Mouse (Mus musculus) liver, embryonic 12.5 days (tissue): Measurements from ENCODE around the gene Tap2. TPM values are rescaled to one million over a fixed set of nuclear protein-coding genes. Genes with fewer than 3 reads are reported as not detected.
A peak's percentile ranks its signal among the peaks of the same experiment; 100 is the strongest.

Experiments used
- ATAC-seq: fragments of 200-750 bp; cut with Nextera tagmentation; 2 replicates; pipeline ENCODE4 v1.8.0; 2017; ENCODE audit warnings: moderate number of reproducible peaks, mild to moderate bottlenecking, moderate library complexity
- H3K27ac ChIP-seq: fragments of 300-500 bp; sonication (generic); 2 replicates; pipeline ENCODE4 v1.5.1; 2016; ENCODE audit warnings: mild to moderate bottlenecking
- H3K27me3 ChIP-seq: fragments of 300-500 bp; sonication (generic); replicated peaks from 2 replicates; pipeline ENCODE4 v1.6.1; 2016; ENCODE audit warnings: mild to moderate bottlenecking, moderate library complexity
- H3K36me3 ChIP-seq: fragments of 300-500 bp; sonication (generic); 2 replicates; pipeline ENCODE4 v1.6.1; 2016; ENCODE audit warnings: mild to moderate bottlenecking, moderate library complexity
- H3K4me1 ChIP-seq: fragments of 300-500 bp; sonication (generic); 2 replicates; pipeline ENCODE4 v1.6.1; 2016
- H3K4me2 ChIP-seq: fragments of 300-500 bp; sonication (generic); 2 replicates; pipeline ENCODE4 v1.6.1; 2016; ENCODE audit warnings: mild to moderate bottlenecking, moderate library complexity
- H3K4me3 ChIP-seq: fragments of 300-500 bp; sonication (generic); 2 replicates; pipeline ENCODE4 v1.5.1; 2016; ENCODE audit warnings: mild to moderate bottlenecking, moderate library complexity
- H3K9ac ChIP-seq: fragments of 300-500 bp; sonication (generic); 2 replicates; pipeline ENCODE4 v1.6.1; 2016; ENCODE audit warnings: mild to moderate bottlenecking, moderate library complexity
- H3K9me3 ChIP-seq: fragments of 300-500 bp; sonication (generic); replicated peaks from 2 replicates; pipeline ENCODE4 v1.6.1; 2016; ENCODE audit warnings: mild to moderate bottlenecking, moderate library complexity
- WGBS: fragments of 180-500 bp; shearing (Covaris S2); methylation state at CpG from one replicate; pipeline ENCODE4 v1.1.7; 2016; ENCODE audit not compliant: insufficient replicate concordance; 5-methylcytosine and 5-hydroxymethylcytosine counted together
- polyA plus RNA-seq: library from polyadenylated mRNA; unstranded; fragments of >200 nt; fragmentation: Nextera tagmentation; extraction: Ambion mirVana; gene quantifications from 2 replicates; pipeline ENCODE4 v1.2.1, GENCODE M21; 2016

Gene Tap2
- polyA plus RNA-seq, 1 experiment from 2014 or later = 6.9 TPM

- Histone ChIP-seq H3K27me3 (peaks cover 73% of the 10 kb centered on the region), H3K9me3 (no peaks in the 10 kb centered on the region), H3K4me3 (no peak overlapping the region), H3K4me1 (peaks cover 11% of the 10 kb centered on the region; the same call in 1 of the 2 replicates), H3K27ac (no peak overlapping the region), H3K4me2 (no peak overlapping the region), H3K36me3 (no peaks in the 10 kb centered on the region), H3K9ac (no peak overlapping the region)
- no peak for ATAC-seq
- WGBS = 27% methylated on average over 4 of the region's 4 CpGs
Measured at GRCm38 (mm10) chr17:34261502-34261901, 58.2 kb downstream of the Tap2 start.

- peaks cover 80% of the 10 kb centered on the region for H3K27me3 ChIP-seq
- H3K9ac ChIP-seq = no peak overlapping the region
- H3K4me2 ChIP-seq = peak overlapping the region; percentile 85
- peak; percentile 62; the same call in 1 of the 2 replicates for ATAC-seq
- no peak overlapping the region for H3K27ac ChIP-seq
- no peaks in the 10 kb centered on the region for H3K9me3 ChIP-seq
- peak overlapping the region; percentile 49 for H3K4me3 ChIP-seq
- H3K4me1 ChIP-seq = peaks cover 11% of the 10 kb centered on the region; the same call in 1 of the 2 replicates
- H3K36me3 ChIP-seq = no peaks in the 10 kb centered on the region
- 1% methylated on average over 8 of the region's 8 CpGs for WGBS
Measured at GRCm38 (mm10) chr17:34263068-34263467, 59.7 kb downstream of the Tap2 start.

GRCm38 (mm10) chr17:34263811-34264371, 60.6 kb downstream of the Tap2 start:
- WGBS = 6% methylated on average over 14 of the region's 14 CpGs

GRCm38 (mm10) chr17:34264452-34265351, 61.4 kb downstream of the Tap2 start:
- H3K27ac ChIP-seq = no peak overlapping the region
- peaks cover 67% of the 10 kb centered on the region for H3K27me3 ChIP-seq
- H3K4me2 ChIP-seq = peak overlapping the region; percentile 85
- H3K9ac ChIP-seq = peak overlapping the region; percentile 55
- H3K9me3 ChIP-seq = no peaks in the 10 kb centered on the region
- H3K4me3 ChIP-seq = peak overlapping the region; percentile 54
- H3K4me1 ChIP-seq = peaks cover 11% of the 10 kb centered on the region; the same call in 1 of the 2 replicates
- WGBS = 1% methylated on average over 77 of the region's 93 CpGs
- 0 out of 2 replicates have a peak, but pooled peaks have one; percentile 15 for ATAC-seq
- H3K36me3 ChIP-seq = no peaks in the 10 kb centered on the region

More at GRCm38 (mm10) chr17:34263811-34264371, 60.6 kb downstream of the Tap2 start:
- Histone ChIP-seq H3K4me2 (peak overlapping the region; percentile 85), H3K4me3 (peak overlapping the region; percentile 54), H3K4me1 (peaks cover 11% of the 10 kb centered on the region; the same call in 1 of the 2 replicates), H3K9me3 (no peaks in the 10 kb centered on the region), H3K9ac (0 out of 2 replicates have a peak overlapping the region, but pooled peaks have one; percentile 55), H3K27ac (no peak overlapping the region), H3K36me3 (no peaks in the 10 kb centered on the region), H3K27me3 (peaks cover 75% of the 10 kb centered on the region)
- no peak for ATAC-seq

Other genes starting within 250 kb of the Tap2 start
- gene Vps52, start 247.7 kb upstream of the Tap2 start, polyA plus RNA-seq = 41.1 and 43.5 TPM in 2 replicates
- 1,396 and 1,433 TPM in 2 replicates for gene Rps18, start 247.5 kb upstream of the Tap2 start, polyA plus RNA-seq
- 82.1 and 83.5 TPM in 2 replicates for gene H2-K1, start 203.2 kb upstream of the Tap2 start, polyA plus RNA-seq
- 10.6 and 10.7 TPM in 2 replicates for gene Ring1, start 178.8 kb upstream of the Tap2 start, polyA plus RNA-seq
- 33.2 and 36.1 TPM in 2 replicates for gene H2-Ke6, start 175.5 kb upstream of the Tap2 start, polyA plus RNA-seq
- 91.7 and 96.0 TPM in 2 replicates for gene Slc39a7, start 171.8 kb upstream of the Tap2 start, polyA plus RNA-seq
- 29.2 and 31.3 TPM in 2 replicates for gene Rxrb, start 171.7 kb upstream of the Tap2 start, polyA plus RNA-seq
- gene Col11a2, start 164.1 kb upstream of the Tap2 start, polyA plus RNA-seq = 0.37 and 0.54 TPM in 2 replicates
- gene H2-Oa, start 111.2 kb upstream of the Tap2 start, polyA plus RNA-seq = 0.37 and 0.56 TPM in 2 replicates
- 3.1 and 4.3 TPM in 2 replicates for gene H2-DMa, start 84.0 kb upstream of the Tap2 start, polyA plus RNA-seq
- gene Brd2, start 80.9 kb upstream of the Tap2 start, polyA plus RNA-seq = 59.9 and 66.1 TPM in 2 replicates
- gene H2-DMb2, start 60.2 kb upstream of the Tap2 start, polyA plus RNA-seq = 0.30 and 0.35 TPM in 2 replicates
- 0.21 and 0.45 TPM in 2 replicates for gene H2-DMb1, start 50.5 kb upstream of the Tap2 start, polyA plus RNA-seq
- gene Tap1, start 16.0 kb upstream of the Tap2 start, polyA plus RNA-seq = 2.3 and 2.6 TPM in 2 replicates
- 4.5 and 5.0 TPM in 2 replicates for gene Psmb9, start 15.8 kb upstream of the Tap2 start, polyA plus RNA-seq
- 12.5 and 13.5 TPM in 2 replicates for gene Psmb8, start 5.8 kb upstream of the Tap2 start, polyA plus RNA-seq
- 0.05 and 0.19 TPM in 2 replicates for gene H2-Ob, start 35.4 kb downstream of the Tap2 start, polyA plus RNA-seq
- gene H2-Ab1, start 54.2 kb downstream of the Tap2 start, polyA plus RNA-seq = 2.9 and 3.1 TPM in 2 replicates
- gene H2-Aa, start 84.3 kb downstream of the Tap2 start, polyA plus RNA-seq = 0.11 TPM in 1 of 2 replicates, not detected in the other
- gene H2-Eb1, start 102.3 kb downstream of the Tap2 start, polyA plus RNA-seq = 0.15 and 0.37 TPM in 2 replicates
- not detected in 2 replicates for gene H2-Eb2, start 122.1 kb downstream of the Tap2 start, polyA plus RNA-seq
- gene Btnl2, start 151.3 kb downstream of the Tap2 start, polyA plus RNA-seq = 0.07 TPM in 1 of 2 replicates, not detected in the other
- not detected in 2 replicates for gene Btnl1, start 173.6 kb downstream of the Tap2 start, polyA plus RNA-seq
- 0.18 and 0.31 TPM in 2 replicates for gene BC051142, start 195.3 kb downstream of the Tap2 start, polyA plus RNA-seq